Mouse (Mus musculus) retina, postnatal 7 days (tissue): ENCODE results near the gene Vwf.

Experiments
- DNase-seq: peaks from one replicate; pipeline ENCODE4 v3.0.0-alpha.2; 2012; ENCODE audit warnings: low read depth, low spot score

Gene Vwf

DNA sequence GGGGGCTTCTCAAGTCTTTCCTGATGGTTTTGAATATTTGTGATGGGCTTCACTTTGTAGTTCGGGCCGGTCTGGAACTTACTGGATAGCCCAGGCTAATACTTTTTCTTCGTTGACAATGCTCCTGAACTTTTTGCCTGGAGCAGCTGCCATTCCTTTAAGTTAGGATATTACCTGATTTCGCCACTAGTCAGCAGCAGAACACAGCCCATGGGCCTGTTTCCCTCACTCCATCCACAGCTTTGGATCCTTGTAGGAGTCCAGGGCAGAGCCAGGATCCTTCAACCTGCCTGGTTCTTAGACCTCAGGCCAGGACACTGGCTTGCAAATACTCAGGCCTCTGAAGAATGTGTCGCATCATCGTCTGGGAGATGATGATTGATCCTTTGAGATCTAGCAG lies 74.2 kb downstream of the Vwf start:
- peak; percentile 39 for DNase-seq

DNA sequence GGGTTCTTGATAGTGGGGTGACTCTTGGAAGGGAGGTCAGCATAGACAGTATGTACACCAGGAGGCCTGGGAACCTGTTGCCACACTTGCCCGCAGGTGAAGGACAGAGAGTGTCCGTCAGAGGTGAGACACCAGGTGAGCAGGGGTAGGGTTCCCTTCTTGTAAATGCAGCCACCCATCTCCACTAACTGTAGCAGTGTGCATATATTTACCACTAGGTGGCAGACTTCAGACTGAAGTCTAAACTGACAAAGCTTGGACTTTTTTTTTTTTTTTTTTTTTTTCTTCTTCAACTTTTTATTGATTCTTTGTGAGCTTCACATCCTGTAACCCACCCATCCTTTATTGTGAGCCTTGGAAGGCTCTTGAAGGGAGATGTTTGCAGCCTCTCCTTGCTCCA lies 75.9 kb downstream of the Vwf start:
- no peak for DNase-seq

DNA sequence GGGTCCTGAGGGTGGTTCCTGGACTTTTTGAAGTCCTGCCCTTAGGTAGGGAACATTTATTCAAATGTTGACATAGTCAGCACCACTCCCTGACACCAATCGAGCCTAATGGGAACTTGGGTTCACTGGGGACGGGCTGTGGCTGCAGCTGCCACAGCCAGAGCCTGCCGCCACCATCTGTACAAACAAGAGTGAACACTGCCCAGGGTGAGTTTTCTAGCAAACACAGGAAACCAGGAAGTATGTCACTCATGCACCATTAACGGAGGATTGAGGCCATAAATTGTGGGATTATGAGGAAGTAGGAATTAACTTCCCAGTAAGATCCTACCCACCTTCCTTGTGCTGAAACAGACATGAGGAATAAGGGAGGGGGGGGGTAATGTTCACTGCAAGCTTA lies 93.9 kb downstream of the Vwf start:
- DNase-seq: no peak

DNA sequence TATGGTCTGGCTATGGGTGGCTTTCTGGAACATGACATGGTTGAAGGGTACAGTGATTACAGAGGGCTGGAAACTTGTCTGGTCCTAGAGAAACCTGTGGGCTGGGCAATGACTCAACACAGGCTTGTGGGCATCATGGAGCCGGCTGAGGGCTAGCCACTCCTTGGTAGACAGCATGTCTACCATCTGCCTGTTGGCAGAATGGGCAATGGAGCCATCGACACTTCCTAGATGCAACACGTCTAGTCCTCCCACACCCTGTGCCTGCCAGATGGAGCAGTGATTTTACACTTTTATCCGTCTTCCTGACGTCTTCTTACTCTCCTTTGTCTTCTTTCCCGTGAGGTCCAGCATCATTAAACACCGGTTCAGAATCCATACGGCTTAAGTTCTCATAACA lies 94.6 kb downstream of the Vwf start:
- no peak for DNase-seq

DNA sequence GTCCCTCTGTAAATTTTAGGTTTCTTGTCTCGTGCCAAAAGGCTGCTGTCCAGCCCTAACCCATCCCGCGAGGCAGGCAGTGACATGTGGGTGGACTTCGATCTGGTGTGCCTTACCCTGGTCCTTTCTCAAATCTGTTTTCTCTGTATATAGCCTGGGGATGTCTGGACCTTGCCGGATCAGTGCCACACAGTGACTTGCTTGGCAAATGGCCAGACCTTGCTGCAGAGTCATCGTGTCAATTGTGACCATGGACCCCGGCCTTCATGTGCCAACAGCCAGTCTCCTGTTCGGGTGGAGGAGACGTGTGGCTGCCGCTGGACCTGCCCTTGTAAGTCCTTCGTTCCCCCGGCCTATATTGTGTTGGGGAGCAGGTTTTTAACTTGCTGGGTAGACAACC lies 102.4 kb downstream of the Vwf start:
- no peak for DNase-seq

DNA sequence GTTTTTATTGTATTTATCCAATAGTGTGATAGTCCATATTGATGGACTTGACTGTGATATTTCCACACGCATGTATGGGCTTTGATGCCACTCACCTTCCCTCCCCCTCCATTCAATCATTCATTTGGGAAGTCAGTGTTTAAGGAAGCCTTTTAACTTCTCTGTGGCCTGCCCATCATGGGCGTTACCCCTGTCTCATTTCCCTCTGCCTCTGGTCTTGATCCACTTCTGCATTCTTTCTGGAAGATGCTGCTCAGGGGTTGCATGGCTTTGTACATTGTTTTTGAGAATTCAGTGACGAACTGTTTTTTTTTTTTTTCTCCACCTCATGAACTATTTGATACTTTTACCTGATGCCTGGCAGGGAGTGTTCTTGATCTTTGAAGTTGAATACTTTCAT lies 104.8 kb downstream of the Vwf start:
- DNase-seq: no peak

DNA sequence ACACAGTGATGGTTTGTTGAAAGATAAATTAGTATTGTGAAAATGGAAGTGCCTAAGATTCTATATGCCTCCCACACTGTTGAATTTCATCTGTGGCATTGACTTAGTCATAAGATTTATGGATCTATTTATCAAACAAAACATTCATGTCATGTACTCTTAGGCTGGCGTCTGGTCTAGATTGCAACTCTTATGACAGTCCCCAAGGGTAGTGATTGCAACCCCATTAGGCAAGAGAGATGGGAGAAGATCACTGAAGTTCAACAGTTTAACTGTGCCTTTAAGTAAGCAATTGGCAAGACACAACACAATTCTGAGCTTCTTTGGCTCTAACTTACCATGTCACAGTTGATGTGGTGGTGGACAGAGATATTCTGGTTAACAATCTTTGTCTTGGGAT lies 106.8 kb downstream of the Vwf start:
- no peak for DNase-seq

DNA sequence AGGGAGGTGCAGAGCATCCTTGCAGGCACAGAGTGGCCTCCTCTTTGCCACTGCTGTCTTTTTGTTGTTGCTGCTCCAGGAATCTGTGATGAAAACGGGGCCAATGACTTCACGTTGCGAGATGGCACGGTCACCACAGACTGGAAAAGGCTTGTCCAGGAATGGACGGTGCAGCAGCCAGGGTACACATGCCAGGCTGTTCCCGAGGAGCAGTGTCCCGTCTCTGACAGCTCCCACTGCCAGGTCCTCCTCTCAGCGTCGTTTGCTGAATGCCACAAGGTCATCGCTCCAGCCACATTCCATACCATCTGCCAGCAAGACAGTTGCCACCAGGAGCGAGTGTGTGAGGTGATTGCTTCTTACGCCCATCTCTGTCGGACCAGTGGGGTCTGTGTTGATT lies 110.3 kb downstream of the Vwf start:
- DNase-seq: no peak

DNA sequence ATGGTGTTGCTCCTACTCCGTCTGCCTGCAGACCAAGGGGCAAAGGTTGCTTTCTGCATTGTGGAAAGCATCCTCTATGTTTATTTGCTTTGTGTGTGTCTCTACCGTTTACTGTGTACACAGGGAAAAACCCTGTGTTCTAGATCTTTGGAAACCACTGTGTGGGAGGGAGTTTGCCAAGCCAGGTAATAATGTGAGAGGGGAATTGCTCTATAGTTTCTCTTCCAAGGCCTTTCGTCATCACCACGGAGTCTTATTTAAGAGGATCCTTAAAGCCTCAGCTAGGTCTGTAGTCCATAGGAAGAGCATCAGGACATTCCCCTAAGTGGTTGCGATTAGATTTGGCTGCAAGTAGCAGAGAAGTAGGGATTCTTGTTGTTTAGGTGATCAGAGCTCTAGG lies 111.4 kb downstream of the Vwf start:
- no peak for DNase-seq

DNA sequence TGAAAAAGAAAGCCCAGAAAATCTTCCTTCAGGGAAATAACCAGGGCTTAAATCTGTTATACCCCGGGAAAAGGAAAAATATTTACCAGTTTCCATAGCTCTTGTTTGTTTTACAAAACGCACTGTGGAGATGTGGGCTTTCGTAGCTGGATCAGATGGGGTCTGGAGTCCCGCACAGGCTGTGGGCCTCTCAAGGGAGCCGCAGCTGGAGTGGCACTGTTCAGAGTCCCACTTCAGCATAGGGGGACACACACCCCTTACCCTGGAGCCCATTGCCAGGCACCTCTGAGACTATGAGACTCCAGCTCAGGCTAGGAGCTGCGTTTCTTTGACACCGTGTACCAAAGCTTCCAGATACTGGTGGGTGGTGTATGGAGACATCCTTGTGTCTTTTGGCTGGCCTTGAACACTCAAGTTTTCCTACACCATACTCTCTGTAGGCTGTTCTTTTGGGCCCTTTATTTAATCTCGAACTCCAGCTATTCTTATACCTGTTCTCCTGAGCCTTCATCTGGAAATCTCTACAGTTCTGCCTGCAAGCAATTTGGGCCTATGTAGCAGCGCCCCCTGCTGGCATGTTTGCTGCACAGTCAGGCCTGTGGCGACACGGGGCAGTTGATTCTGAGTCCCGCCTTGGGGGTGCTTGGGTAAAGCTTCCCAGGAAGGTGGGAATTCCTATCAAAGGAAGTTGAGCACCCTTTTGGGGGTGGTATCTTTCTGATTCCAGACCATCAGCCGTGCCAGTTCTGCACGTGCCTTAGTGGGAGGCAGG lies 114.7 kb downstream of the Vwf start:
- DNase-seq: peak; percentile 51

DNA sequence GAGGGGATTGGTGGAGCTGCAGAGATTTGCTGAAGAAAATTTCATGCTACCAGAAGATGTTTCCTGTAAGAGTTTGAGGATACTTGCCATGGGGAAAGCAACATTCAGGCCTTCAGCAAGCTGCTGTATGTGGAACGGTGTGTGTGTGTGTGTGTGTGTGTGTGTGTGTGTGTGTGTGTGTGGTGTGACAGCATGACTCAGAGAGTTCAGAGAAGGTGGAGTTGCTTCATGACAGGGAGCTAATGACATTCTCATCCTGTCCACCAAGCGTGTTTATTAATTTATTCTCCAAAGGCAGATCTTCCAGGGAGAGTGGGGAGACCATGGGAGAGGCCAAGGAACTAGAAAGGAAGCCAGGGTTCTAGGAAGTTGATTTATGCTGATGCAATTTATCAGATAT lies 117.3 kb downstream of the Vwf start:
- no peak for DNase-seq

DNA sequence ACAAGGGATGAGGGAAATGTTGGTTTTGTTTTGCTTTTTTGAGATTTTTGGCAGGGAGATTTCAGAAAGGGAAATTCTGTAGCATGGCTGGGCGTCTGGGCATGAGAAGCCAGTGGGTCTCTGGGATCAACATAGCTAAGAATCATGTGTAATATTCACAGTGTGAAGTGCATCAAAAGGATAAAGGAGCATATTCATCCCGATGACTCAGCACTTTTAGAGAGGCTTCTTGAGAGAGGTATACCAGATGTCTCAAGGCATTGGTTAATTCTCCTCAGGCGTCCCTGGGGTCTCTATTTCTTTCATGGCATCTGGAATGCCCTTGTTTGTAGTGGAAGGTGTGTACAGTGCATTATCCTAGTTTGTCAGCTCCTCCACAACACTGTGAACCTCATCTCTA lies 125.3 kb downstream of the Vwf start:
- no peak for DNase-seq

DNA sequence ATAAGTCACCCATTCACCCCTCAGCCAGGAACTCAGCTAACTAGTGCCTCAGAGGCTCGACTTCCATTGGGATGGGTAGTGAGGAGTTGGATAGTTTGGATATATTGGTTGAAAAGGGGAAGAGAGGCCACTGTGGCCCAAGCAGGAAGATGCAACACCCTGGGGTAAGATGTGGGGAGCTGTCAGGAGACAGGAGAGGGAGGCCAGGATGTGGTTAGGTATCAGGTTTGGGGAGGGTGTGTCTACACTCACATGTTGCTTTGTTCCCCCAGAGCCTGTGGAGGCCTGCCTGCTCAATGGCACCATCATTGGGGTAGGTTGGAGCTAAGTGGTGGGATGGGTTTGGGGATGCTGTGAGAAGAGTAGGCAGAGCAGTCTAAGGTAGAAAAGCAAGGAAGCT lies 131.9 kb downstream of the Vwf start:
- no peak for DNase-seq

DNA sequence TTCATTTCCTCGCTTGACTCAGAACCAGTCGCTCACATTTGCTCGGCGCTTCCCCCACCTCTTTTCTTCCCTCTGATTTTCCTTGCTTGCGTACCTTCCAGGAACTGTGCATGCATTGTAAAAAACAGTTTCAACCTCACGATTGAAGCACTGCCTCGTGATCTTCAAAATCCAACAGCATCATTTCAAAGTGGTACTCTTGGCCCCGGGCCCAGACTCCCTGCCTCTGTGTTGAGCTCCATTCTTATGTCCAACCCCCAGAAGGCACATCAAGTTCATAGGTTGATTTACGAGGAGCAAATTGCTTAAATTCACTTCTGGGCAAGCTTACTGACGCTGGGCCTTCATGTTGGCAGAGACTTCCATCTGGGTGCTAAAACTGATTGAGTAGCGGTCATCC lies 134.0 kb downstream of the Vwf start:
- no peak for DNase-seq

DNA sequence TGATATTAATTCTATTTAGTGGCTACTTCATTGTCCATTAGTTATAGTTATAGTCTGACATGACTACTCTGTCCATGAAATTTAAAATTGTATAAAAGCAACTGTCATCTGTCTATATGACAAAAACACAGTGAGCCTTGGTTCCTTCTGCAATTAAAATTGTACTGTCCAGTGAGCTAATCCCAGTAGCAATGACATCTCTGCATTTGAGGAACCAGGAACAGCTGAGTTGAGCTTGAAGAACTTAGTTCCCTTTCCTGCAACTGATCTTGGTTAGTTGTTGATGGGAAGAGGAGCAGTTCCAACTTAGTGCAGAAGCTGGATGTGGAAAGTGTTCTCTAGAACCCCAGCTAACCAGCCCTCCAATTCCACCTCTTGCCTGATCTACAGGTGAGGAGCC lies 138.8 kb downstream of the Vwf start:
- DNase-seq: no peak

DNA sequence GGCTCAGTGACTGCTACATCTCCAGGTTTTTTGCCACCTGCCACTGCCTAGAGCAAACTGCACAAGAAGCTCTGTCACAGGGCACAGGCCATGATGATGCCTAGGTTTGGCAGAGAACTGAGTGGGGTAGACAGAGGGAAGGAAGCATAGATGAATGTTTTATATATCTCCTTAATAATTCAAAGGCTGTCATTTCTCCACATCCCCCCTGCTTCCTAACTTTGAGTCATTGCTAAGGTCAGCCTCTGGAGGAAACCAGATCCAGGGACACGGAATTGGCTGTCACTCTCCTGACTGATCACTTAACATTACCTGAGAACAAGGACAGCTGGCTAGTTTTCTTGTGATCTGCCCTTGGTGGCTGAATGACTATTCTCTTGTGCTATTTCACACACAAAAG lies 141.4 kb downstream of the Vwf start:
- no peak for DNase-seq

DNA sequence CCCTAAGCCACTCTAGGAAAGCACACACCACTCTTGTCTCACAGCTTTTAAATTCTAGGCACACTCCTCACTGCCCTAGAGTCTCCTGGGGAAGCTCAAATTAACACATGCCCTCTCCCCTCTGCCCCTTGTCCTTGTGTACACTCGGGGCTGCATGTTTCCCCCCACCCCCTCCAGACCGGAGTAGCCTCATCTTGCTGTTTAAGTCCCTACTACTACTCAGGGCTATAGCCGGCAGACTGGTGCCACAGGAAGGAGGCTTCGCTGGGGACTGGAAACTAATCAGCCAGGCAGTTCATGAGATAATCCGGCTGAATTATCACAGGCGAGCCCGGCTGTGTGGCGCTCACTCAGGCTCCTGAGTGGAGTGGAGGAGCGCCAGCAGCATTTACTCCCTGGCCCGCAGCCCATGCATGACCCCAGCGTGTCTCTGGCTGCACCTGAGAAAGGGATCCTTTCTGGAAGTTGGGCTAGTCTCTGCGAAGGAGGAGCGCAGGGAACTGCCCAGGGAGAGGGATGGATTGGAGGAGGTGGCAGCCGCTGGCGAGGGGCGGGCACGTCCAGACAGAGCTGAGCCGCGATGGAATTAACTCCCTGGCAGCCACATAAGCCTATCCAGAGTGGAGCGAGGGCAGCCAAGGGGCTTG lies 143.6 kb downstream of the Vwf start, which contains the start of gene Ano2:
TSS of gene Ano2 (plus strand) at position 363 of the 647 bp plus-strand sequence.
- peak; percentile 71 for DNase-seq

DNA sequence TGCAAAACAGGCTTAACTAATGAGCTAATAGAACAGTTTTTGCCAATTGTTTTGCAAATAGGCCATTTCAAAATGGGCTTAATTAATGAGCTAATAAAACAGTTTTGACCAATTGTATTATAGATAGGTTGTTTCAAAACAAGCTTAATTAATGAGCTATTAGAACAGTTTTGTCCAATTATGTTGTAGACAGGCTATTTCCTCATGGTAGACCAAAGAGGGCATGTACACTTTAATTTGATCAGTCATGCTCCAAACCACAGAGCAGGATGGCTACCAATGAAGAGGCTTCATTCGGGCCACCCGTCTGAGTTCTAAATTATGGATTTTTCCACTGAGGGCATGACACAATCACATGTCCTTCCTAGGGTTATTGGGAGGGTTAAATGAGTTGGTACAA lies 154.6 kb downstream of the Vwf start:
- DNase-seq: no peak

DNA sequence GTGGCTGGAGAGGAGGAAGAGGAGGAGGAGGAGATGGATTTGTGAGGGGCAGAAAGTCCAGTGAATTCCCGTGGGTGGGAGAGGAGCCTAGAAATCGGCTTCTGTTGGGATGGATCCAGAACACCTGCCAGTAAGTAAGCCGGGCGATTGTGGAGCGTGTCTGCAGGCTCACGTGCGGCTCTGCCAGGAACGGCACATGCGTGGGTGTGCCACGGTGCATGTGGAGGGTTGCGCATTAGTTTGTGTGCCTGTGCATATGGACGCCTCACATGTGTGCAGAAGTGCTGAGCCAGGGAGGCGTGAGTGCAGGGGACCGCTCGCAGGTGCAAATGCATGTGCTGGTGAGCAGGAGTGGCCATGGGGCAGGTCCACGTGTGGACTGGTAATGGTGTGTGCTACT lies 164.7 kb downstream of the Vwf start:
- DNase-seq: no peak

DNA sequence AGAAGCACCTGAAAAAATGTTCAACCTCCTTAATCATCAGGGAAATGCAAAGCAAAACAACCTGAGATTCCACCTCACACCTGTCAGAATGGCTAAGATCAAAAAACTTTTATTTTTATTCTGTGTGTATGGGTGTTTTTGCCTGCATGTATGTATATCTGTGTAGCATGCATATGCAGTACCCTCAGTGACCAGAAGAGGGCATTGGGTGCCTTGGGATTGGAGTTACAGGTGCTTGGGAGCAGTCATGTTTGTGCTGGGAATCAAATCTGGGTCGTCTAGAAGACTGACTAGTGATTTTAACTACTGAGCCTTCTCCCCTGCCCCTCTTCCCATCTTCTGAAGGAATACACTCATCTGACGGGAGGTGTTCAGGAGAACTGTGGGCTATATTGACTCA lies 179.8 kb downstream of the Vwf start:
- DNase-seq: no peak

DNA sequence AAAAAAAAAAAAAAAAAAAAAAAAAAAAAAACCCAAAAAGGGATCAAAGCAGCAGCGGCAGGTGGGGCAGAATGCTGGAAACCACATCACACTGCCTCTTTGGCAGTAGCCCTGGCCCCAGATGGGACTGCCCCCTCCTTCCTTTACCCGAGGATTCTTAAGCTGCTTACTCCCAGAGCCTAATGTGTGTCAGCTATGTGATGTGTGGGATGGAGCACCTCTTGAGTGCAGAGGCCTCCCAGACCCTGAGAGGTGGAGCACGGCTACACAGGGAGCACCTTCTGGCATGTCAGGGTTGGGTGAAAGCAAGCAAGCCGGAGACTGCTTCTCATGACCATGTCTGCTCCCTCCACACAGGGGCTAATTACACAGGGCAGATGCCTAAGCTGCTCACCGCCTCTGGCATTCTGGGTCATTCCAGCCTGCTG lies 180.9 kb downstream of the Vwf start:
- DNase-seq: peak; percentile 80

DNA sequence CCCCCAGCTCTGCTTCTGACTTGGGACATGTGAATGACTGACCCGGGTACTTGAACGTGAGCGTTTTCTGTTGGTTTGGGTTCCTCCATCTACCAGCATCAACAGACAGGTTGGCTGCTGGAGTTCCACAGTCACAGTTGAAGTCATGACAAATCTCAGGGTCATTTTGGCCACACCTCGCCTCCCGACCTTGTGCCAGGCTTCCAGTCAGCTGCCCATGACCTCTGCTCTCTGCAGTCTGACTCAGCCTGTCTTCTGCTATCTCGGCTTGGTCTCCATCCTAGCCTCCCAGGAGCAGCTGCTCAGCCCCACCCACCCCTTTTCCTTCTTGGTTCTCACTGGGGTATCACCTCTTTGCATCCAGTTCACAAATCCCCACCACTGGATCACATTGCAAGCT lies 182.9 kb downstream of the Vwf start:
- no peak for DNase-seq

DNA sequence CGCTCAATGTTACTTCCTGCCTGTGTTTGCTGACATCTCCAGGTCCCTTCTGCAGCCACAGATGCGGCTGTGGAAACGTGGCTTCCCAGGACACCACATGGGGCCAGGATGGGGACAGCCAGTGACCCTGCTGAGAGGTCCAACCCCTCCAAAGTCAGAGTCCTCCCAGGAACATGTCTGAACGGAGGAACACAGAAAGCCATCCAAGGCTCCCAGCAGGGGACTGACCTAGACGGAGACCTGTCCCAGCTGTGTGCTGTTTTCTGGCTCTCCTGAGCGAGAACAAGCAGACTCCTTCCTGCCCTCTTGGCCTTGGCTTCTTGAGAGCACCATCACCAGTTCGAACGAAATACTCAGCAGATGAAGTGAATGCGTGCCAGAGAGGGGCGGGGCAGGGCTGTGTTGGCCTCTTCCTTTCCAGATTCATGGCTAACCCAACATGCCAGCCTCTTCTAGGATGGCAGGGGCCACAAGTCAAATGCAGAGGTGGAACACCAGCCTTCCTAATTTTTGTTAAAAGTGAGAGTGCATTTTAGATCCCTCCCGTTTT lies 183.5 kb downstream of the Vwf start:
- no peak for DNase-seq
